Mouse (Mus musculus): ENCODE data around the gene Ms4a10. TPM values are rescaled to one million over a fixed set of nuclear protein-coding genes. Genes with fewer than 3 reads are reported as not detected.

The Ms4a10 gene
- polyA plus RNA-seq, 1 experiment = not detected

GRCm38 (mm10) chr19:10968578-10968977, 5.9 kb downstream of the Ms4a10 start:
- no peak for TF ChIP-seq POLR2A (IDR thresholded peaks at IDR 0.05; ENCODE audit: low read depth, low read length)
- no peak for TF ChIP-seq CTCF (IDR thresholded peaks at IDR 0.05; ENCODE audit: borderline replicate concordance, insufficient read depth, low read length)
- H3K27ac ChIP-seq (ENCODE audit: insufficient read depth, low read length) = no peak overlapping the region
- H3K4me3 ChIP-seq (ENCODE audit: insufficient read depth, low read length) = no peak overlapping the region
- H3K4me1 ChIP-seq (ENCODE audit: control insufficient read depth, insufficient read depth, low read length) = no peaks in the 10 kb centered on the region

DNA sequence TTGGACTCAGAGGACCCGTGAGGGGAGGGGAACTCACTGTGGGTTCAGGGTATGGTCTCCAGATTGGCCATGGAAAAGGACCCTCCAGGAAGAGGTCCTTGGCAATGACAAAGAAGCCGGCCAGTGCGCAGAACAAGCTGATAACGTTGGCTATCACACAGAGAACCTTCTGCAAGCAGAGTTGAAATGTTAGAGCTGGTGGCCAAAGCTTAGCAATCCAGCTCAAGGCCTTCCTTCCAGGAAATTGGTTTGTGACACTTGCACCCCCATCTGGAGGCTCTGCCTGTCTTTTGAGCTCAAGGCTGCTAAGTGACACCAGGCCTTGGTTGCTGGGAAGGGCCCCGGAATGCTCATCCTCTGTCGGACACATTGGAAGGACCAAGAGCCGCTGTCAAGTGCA, 8.7 kb downstream of the Ms4a10 start:
- Histone ChIP-seq H3K27ac (ENCODE audit: insufficient read depth, low read length) (no peak overlapping the region), H3K4me3 (ENCODE audit: insufficient read depth, low read length) (no peak overlapping the region), H3K4me1 (ENCODE audit: control insufficient read depth, insufficient read depth, low read length) (no peaks in the 10 kb centered on the region)
- TF ChIP-seq CTCF (IDR thresholded peaks at IDR 0.05; ENCODE audit: borderline replicate concordance, insufficient read depth, low read length) (no peak), POLR2A (IDR thresholded peaks at IDR 0.05; ENCODE audit: low read depth, low read length) (no peak)

GRCm38 (mm10) chr19:10959978-10960346, 14.5 kb downstream of the Ms4a10 start:
- H3K4me1 ChIP-seq (ENCODE audit: control insufficient read depth, insufficient read depth, low read length) = no peaks in the 10 kb centered on the region
- TF ChIP-seq CTCF (IDR thresholded peaks at IDR 0.05; ENCODE audit: borderline replicate concordance, insufficient read depth, low read length) (no peak), POLR2A (IDR thresholded peaks at IDR 0.05; ENCODE audit: low read depth, low read length) (no peak)
- H3K27ac ChIP-seq (ENCODE audit: insufficient read depth, low read length) = no peak overlapping the region
- no peak overlapping the region for H3K4me3 ChIP-seq (ENCODE audit: insufficient read depth, low read length)

DNA sequence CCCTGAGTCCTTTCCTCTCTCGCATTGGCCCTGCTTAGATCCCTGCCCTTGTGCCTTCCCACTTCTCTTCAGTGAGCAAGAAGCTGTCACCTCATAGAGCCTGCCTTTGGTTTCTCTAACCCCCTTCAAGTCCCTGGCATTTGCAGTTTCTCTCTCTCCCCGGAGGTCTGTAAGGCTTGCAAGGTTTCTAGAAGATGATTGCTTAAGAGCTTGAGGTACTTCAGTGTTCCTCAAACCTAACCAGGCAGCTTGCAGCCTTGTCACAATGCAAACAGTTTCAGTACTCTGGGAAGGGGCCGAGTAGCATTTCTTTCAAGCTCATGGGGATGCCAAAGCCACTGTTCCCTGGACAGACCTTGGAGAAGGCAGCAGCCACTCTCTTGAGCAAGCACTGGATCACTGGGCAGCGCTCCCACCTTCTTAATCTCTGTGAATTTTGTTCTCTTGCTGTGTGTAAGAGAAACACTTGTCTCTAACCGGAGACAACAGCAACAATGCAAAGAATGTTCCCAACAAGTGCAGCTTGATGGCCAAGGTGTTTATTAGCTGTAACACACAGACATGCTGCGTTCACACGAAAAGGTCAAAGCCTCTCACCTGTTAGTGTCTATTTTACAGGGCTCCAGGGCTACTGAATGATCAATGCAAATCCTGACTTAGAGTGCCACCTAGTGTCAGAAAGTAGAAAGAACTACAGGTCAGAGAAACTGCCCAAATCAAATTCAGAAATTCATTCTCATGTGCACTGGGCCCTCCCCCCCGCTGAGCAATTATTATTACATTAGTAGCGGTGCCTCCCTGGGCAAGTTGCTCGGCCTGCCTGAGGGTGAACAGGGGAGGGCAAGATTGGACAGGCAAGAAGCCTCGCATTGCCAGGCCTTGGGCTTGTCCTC, 15.1 kb downstream of the Ms4a10 start:
- no peak overlapping the region for H3K4me3 ChIP-seq (ENCODE audit: insufficient read depth, low read length)
- no peaks in the 10 kb centered on the region for H3K4me1 ChIP-seq (ENCODE audit: control insufficient read depth, insufficient read depth, low read length)
- no peak overlapping the region for H3K27ac ChIP-seq (ENCODE audit: insufficient read depth, low read length)
- TF ChIP-seq POLR2A (IDR thresholded peaks at IDR 0.05; ENCODE audit: low read depth, low read length) (no peak), CTCF (IDR thresholded peaks at IDR 0.05; ENCODE audit: borderline replicate concordance, insufficient read depth, low read length) (no peak)

GRCm38 (mm10) chr19:10952021-10952939, 22.2 kb downstream of the Ms4a10 start:
- TF ChIP-seq CTCF (IDR thresholded peaks at IDR 0.05; ENCODE audit: borderline replicate concordance, insufficient read depth, low read length) (no peak), POLR2A (IDR thresholded peaks at IDR 0.05; ENCODE audit: low read depth, low read length) (no peak)
- Histone ChIP-seq H3K4me1 (ENCODE audit: control insufficient read depth, insufficient read depth, low read length) (peaks cover 5% of the 10 kb centered on the region), H3K27ac (ENCODE audit: insufficient read depth, low read length) (peak overlapping the region; percentile 63), H3K4me3 (ENCODE audit: insufficient read depth, low read length) (no peak overlapping the region)

- H3K27ac ChIP-seq (ENCODE audit: insufficient read depth, low read length) = no peak overlapping the region
- TF ChIP-seq POLR2A (IDR thresholded peaks at IDR 0.05; ENCODE audit: low read depth, low read length) (no peak), CTCF (IDR thresholded peaks at IDR 0.05; ENCODE audit: borderline replicate concordance, insufficient read depth, low read length) (no peak)
- peaks cover 11% of the 10 kb centered on the region for H3K4me1 ChIP-seq (ENCODE audit: control insufficient read depth, insufficient read depth, low read length)
- H3K4me3 ChIP-seq (ENCODE audit: insufficient read depth, low read length) = no peak overlapping the region
Observed at GRCm38 (mm10) chr19:10949558-10949957, 24.9 kb downstream of the Ms4a10 start.

DNA sequence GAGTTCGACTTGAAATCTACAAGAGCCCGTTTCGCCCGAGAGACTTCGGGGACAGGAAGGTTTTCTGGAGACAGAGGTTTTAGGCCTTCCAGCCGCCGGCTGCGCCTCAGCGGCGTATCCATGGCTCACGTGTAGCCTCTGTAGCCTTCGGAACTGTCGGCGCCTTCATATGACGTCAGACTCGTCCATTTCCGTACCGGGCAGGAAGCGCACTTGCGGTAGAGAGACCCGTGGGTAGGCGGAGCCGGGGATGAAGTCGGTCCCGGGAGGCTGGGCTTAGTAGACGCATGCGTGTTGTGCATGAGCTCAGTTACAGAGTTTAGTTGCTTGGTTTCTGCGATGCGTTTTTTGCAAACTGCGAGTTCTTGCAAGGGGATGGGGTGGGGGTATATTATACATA, 25.4 kb downstream of the Ms4a10 start, which contains the start of gene Ccdc86:
Ccdc86 (minus strand) TSS at position 155 of the 400 bp plus-strand sequence.
- Histone ChIP-seq H3K4me3 (ENCODE audit: insufficient read depth, low read length) (peak within 1 kb of the TSS; percentile 84), H3K27ac (ENCODE audit: insufficient read depth, low read length) (0 out of 2 replicates have a peak within 1 kb of the TSS, but pooled peaks have one; percentile 17), H3K4me1 (ENCODE audit: control insufficient read depth, insufficient read depth, low read length) (peaks cover 11% of the 10 kb centered on the region)
- TF ChIP-seq CTCF (IDR thresholded peaks at IDR 0.05; ENCODE audit: borderline replicate concordance, insufficient read depth, low read length) (no peak), POLR2A (IDR thresholded peaks at IDR 0.05; ENCODE audit: low read depth, low read length) (peak; percentile 66)

DNA sequence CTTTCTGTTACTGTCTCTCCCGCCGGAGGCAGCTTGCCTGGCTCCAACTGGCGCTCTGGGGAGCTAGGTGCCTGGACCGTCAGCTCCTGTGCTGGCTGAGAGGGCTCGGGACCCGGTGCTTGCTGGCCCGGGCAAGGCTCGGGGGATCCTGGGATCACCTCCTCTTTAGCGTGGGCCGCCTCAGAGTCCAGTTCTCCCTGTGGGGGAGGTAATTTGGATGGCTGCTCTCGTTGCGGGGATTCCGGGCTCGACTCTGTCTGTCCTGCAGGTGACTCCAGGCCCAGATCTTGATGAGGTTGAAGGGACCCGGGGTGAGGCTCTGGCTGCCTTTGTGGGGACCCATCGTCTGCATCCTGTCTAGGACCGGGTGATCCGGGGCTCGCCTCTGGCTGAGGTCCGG, 26.1 kb downstream of the Ms4a10 start:
- Histone ChIP-seq H3K4me3 (ENCODE audit: insufficient read depth, low read length) (peak overlapping the region; percentile 84), H3K27ac (ENCODE audit: insufficient read depth, low read length) (0 out of 2 replicates have a peak overlapping the region, but pooled peaks have one; percentile 17), H3K4me1 (ENCODE audit: control insufficient read depth, insufficient read depth, low read length) (peaks cover 11% of the 10 kb centered on the region)
- no peak for TF ChIP-seq CTCF (IDR thresholded peaks at IDR 0.05; ENCODE audit: borderline replicate concordance, insufficient read depth, low read length)
- no peak for TF ChIP-seq POLR2A (IDR thresholded peaks at IDR 0.05; ENCODE audit: low read depth, low read length)

GRCm38 (mm10) chr19:10947219-10947618, 27.3 kb downstream of the Ms4a10 start:
- TF ChIP-seq POLR2A (IDR thresholded peaks at IDR 0.05; ENCODE audit: low read depth, low read length) (no peak), CTCF (IDR thresholded peaks at IDR 0.05; ENCODE audit: borderline replicate concordance, insufficient read depth, low read length) (no peak)
- Histone ChIP-seq H3K4me1 (ENCODE audit: control insufficient read depth, insufficient read depth, low read length) (peaks cover 11% of the 10 kb centered on the region), H3K4me3 (ENCODE audit: insufficient read depth, low read length) (peak overlapping the region; percentile 84), H3K27ac (ENCODE audit: insufficient read depth, low read length) (no peak overlapping the region)

All from embryonic fibroblast, embryonic 13.5 days (primary cell).